Mouse (Mus musculus): ENCODE measurements around the gene Sept4. TPM values are rescaled to one million over a fixed set of nuclear protein-coding genes. Genes with fewer than 3 reads are reported as not detected.

The Sept4 gene
- polyA plus RNA-seq, 1 experiment = 159 TPM

GRCm38 (mm10) chr11:87531695-87532094, 37.0 kb upstream of the Sept4 start:
- TF ChIP-seq CTCF (IDR thresholded peaks at IDR 0.05; ENCODE audit: control insufficient read depth, insufficient read depth, insufficient replicate concordance, low read depth, low read length) = no peak
- TF ChIP-seq POLR2A (IDR thresholded peaks at IDR 0.05; ENCODE audit: control insufficient read depth, low read depth, low read length) = no peak

GRCm38 (mm10) chr11:87542285-87542684, 26.4 kb upstream of the Sept4 start:
- Histone ChIP-seq H3K36me3 (ENCODE audit: control insufficient read depth, insufficient read depth, low read length) (no peaks in the 10 kb centered on the region; the same call in 1 of the 2 replicates), H3K4me3 (ENCODE audit: control insufficient read depth, low read depth, low read length) (no peak overlapping the region), H3K27me3 (ENCODE audit: control insufficient read depth, insufficient read depth, low read length) (no peaks in the 10 kb centered on the region), H3K4me1 (ENCODE audit: control insufficient read depth, insufficient read depth, low read length) (no peaks in the 10 kb centered on the region), H3K27ac (ENCODE audit: control insufficient read depth, insufficient read depth, low read depth, low read length) (no peak overlapping the region)
- no peak for TF ChIP-seq CTCF (IDR thresholded peaks at IDR 0.05; ENCODE audit: control insufficient read depth, insufficient read depth, insufficient replicate concordance, low read depth, low read length)
- TF ChIP-seq POLR2A (IDR thresholded peaks at IDR 0.05; ENCODE audit: control insufficient read depth, low read depth, low read length) = no peak

More at GRCm38 (mm10) chr11:87531695-87532094, 37.0 kb upstream of the Sept4 start:
- Histone ChIP-seq H3K4me1 (ENCODE audit: control insufficient read depth, insufficient read depth, low read length) (no peaks in the 10 kb centered on the region), H3K4me3 (ENCODE audit: control insufficient read depth, low read depth, low read length) (no peak overlapping the region), H3K27me3 (ENCODE audit: control insufficient read depth, insufficient read depth, low read length) (no peaks in the 10 kb centered on the region), H3K36me3 (ENCODE audit: control insufficient read depth, insufficient read depth, low read length) (peaks cover 2% of the 10 kb centered on the region), H3K27ac (ENCODE audit: control insufficient read depth, insufficient read depth, low read depth, low read length) (no peak overlapping the region)

- H3K27ac ChIP-seq (ENCODE audit: control insufficient read depth, insufficient read depth, low read depth, low read length) = no peak overlapping the region
- H3K36me3 ChIP-seq (ENCODE audit: control insufficient read depth, insufficient read depth, low read length) = no peaks in the 10 kb centered on the region; the same call in 1 of the 2 replicates
- no peak for TF ChIP-seq POLR2A (IDR thresholded peaks at IDR 0.05; ENCODE audit: control insufficient read depth, low read depth, low read length)
- TF ChIP-seq CTCF (IDR thresholded peaks at IDR 0.05; ENCODE audit: control insufficient read depth, insufficient read depth, insufficient replicate concordance, low read depth, low read length) = no peak
- H3K27me3 ChIP-seq (ENCODE audit: control insufficient read depth, insufficient read depth, low read length) = no peaks in the 10 kb centered on the region
- H3K4me1 ChIP-seq (ENCODE audit: control insufficient read depth, insufficient read depth, low read length) = no peaks in the 10 kb centered on the region
- H3K4me3 ChIP-seq (ENCODE audit: control insufficient read depth, low read depth, low read length) = no peak overlapping the region
These were observed 25.8 kb upstream of the Sept4 start for GRCm38 (mm10) chr11:87542906-87543305.

GRCm38 (mm10) chr11:87553342-87553741, 15.4 kb upstream of the Sept4 start:
- Histone ChIP-seq H3K4me3 (ENCODE audit: control insufficient read depth, low read depth, low read length) (no peak overlapping the region), H3K36me3 (ENCODE audit: control insufficient read depth, insufficient read depth, low read length) (peaks cover 2% of the 10 kb centered on the region; the same call in 1 of the 2 replicates), H3K27ac (ENCODE audit: control insufficient read depth, insufficient read depth, low read depth, low read length) (no peak overlapping the region), H3K4me1 (ENCODE audit: control insufficient read depth, insufficient read depth, low read length) (no peaks in the 10 kb centered on the region), H3K27me3 (ENCODE audit: control insufficient read depth, insufficient read depth, low read length) (no peaks in the 10 kb centered on the region)
- TF ChIP-seq CTCF (IDR thresholded peaks at IDR 0.05; ENCODE audit: control insufficient read depth, insufficient read depth, insufficient replicate concordance, low read depth, low read length) (no peak), POLR2A (IDR thresholded peaks at IDR 0.05; ENCODE audit: control insufficient read depth, low read depth, low read length) (no peak)

- peak overlapping the region; percentile 64 for H3K27ac ChIP-seq (ENCODE audit: control insufficient read depth, insufficient read depth, low read depth, low read length)
- no peak overlapping the region for H3K4me3 ChIP-seq (ENCODE audit: control insufficient read depth, low read depth, low read length)
- no peaks in the 10 kb centered on the region for H3K27me3 ChIP-seq (ENCODE audit: control insufficient read depth, insufficient read depth, low read length)
- TF ChIP-seq CTCF (IDR thresholded peaks at IDR 0.05; ENCODE audit: control insufficient read depth, insufficient read depth, insufficient replicate concordance, low read depth, low read length) (no peak), POLR2A (IDR thresholded peaks at IDR 0.05; ENCODE audit: control insufficient read depth, low read depth, low read length) (no peak)
- H3K4me1 ChIP-seq (ENCODE audit: control insufficient read depth, insufficient read depth, low read length) = no peaks in the 10 kb centered on the region
- peaks cover 2% of the 10 kb centered on the region; the same call in 1 of the 2 replicates for H3K36me3 ChIP-seq (ENCODE audit: control insufficient read depth, insufficient read depth, low read length)
These were observed 14.3 kb upstream of the Sept4 start for GRCm38 (mm10) chr11:87554386-87554785.

GRCm38 (mm10) chr11:87555106-87555703, 13.5 kb upstream of the Sept4 start:
- no peaks in the 10 kb centered on the region for H3K4me1 ChIP-seq (ENCODE audit: control insufficient read depth, insufficient read depth, low read length)
- TF ChIP-seq POLR2A (IDR thresholded peaks at IDR 0.05; ENCODE audit: control insufficient read depth, low read depth, low read length) = no peak
- no peak for TF ChIP-seq CTCF (IDR thresholded peaks at IDR 0.05; ENCODE audit: control insufficient read depth, insufficient read depth, insufficient replicate concordance, low read depth, low read length)
- H3K4me3 ChIP-seq (ENCODE audit: control insufficient read depth, low read depth, low read length) = no peak overlapping the region
- H3K27me3 ChIP-seq (ENCODE audit: control insufficient read depth, insufficient read depth, low read length) = no peaks in the 10 kb centered on the region
- 0 out of 2 replicates have a peak overlapping the region, but pooled peaks have one; percentile 37 for H3K27ac ChIP-seq (ENCODE audit: control insufficient read depth, insufficient read depth, low read depth, low read length)
- H3K36me3 ChIP-seq (ENCODE audit: control insufficient read depth, insufficient read depth, low read length) = peaks cover 2% of the 10 kb centered on the region; the same call in 1 of the 2 replicates

- H3K4me1 ChIP-seq (ENCODE audit: control insufficient read depth, insufficient read depth, low read length) = no peaks in the 10 kb centered on the region
- H3K27ac ChIP-seq (ENCODE audit: control insufficient read depth, insufficient read depth, low read depth, low read length) = no peak overlapping the region
- peaks cover 2% of the 10 kb centered on the region; the same call in 1 of the 2 replicates for H3K36me3 ChIP-seq (ENCODE audit: control insufficient read depth, insufficient read depth, low read length)
- H3K4me3 ChIP-seq (ENCODE audit: control insufficient read depth, low read depth, low read length) = no peak overlapping the region
- TF ChIP-seq POLR2A (IDR thresholded peaks at IDR 0.05; ENCODE audit: control insufficient read depth, low read depth, low read length) = no peak
- TF ChIP-seq CTCF (IDR thresholded peaks at IDR 0.05; ENCODE audit: control insufficient read depth, insufficient read depth, insufficient replicate concordance, low read depth, low read length) = no peak
- no peaks in the 10 kb centered on the region for H3K27me3 ChIP-seq (ENCODE audit: control insufficient read depth, insufficient read depth, low read length)
These were observed 7.5 kb upstream of the Sept4 start for GRCm38 (mm10) chr11:87561208-87561607.
